Mouse (Mus musculus) liver, embryonic 14.5 days (tissue): Measurements from ENCODE around the gene Acsm2. TPM values are rescaled to one million over a fixed set of nuclear protein-coding genes. Genes with fewer than 3 reads are reported as not detected.

ENCODE experiments used
- ATAC-seq: fragments of 200-750 bp; cut with Nextera tagmentation; 2 replicates; pipeline ENCODE4 v1.8.0; 2017; ENCODE audit warnings: moderate number of reproducible peaks, mild to moderate bottlenecking, moderate library complexity; ENCODE audit not compliant: insufficient read depth
- DNase-seq, 3 experiments: peaks; one replicate each; pipeline ENCODE4 v3.0.0-alpha.2; 2012 to 2013; ENCODE audit warnings: low read depth in 3 of 3, low spot score in 3 of 3
- H3K27ac ChIP-seq: fragments of 300-500 bp; sonication (generic); 2 replicates; pipeline ENCODE4 v1.5.1; 2014; ENCODE audit warnings: moderate library complexity, mild to moderate bottlenecking, control low read depth, inconsistent platforms
- H3K27me3 ChIP-seq: fragments of 300-500 bp; sonication (generic); 2 replicates; pipeline ENCODE4 v1.6.1; 2014; ENCODE audit warnings: mild to moderate bottlenecking, low read length, moderate library complexity; ENCODE audit not compliant: control insufficient read depth, insufficient read depth
- H3K36me3 ChIP-seq: fragments of 300-500 bp; sonication (generic); replicated peaks from 2 replicates; pipeline ENCODE4 v1.6.1; 2014; ENCODE audit warnings: low read depth; ENCODE audit not compliant: control insufficient read depth, insufficient read depth
- H3K4me1 ChIP-seq, 2 experiments: fragments of 200-500 bp in 1 of 2; fragments of 300-500 bp in 1 of 2; sonication (generic) in 1 of 2; replicated peaks; 2 replicates each; pipeline ENCODE4 v1.6.1; 2012 to 2014; ENCODE audit warnings: antibody characterized with exemption in 1 of 2, inconsistent platforms in 1 of 2, low read length in 1 of 2; ENCODE audit not compliant: control insufficient read depth in 2 of 2, insufficient read depth in 2 of 2
- H3K4me2 ChIP-seq: fragments of 300-500 bp; sonication (generic); 2 replicates; pipeline ENCODE4 v1.6.1; 2014; ENCODE audit warnings: low read depth, mild to moderate bottlenecking, control low read depth, moderate library complexity
- H3K4me3 ChIP-seq, 2 experiments: fragments of 200-500 bp in 1 of 2; fragments of 300-500 bp in 1 of 2; sonication (generic) in 1 of 2; 2 replicates each; pipeline ENCODE4 v1.5.1; 2012 to 2014; ENCODE audit warnings: low read depth in 2 of 2, low read length in 2 of 2, mild to moderate bottlenecking in 2 of 2, control low read depth in 1 of 2, inconsistent platforms in 1 of 2, moderate library complexity in 1 of 2; ENCODE audit not compliant: insufficient read depth in 1 of 2
- H3K9ac ChIP-seq: fragments of 300-500 bp; sonication (generic); replicated peaks from 2 replicates; pipeline ENCODE4 v1.6.1; 2014; ENCODE audit warnings: mild to moderate bottlenecking, control low read depth, moderate library complexity
- H3K9me3 ChIP-seq: fragments of 300-500 bp; sonication (generic); 2 replicates; pipeline ENCODE4 v1.6.1; 2016; ENCODE audit warnings: low read length, mixed read lengths; ENCODE audit not compliant: control insufficient read depth
- CTCF ChIP-seq: IDR thresholded peaks from 2 replicates; pipeline ENCODE4 v1.5.1; 2016; ENCODE audit warnings: antibody characterized with exemption, low read depth, control low read depth
- EP300 ChIP-seq: IDR thresholded peaks from 2 replicates; pipeline ENCODE4 v1.6.1; 2016; ENCODE audit warnings: antibody characterized with exemption, low read depth
- WGBS: fragments of 180-500 bp; shearing (Covaris S2); extraction: QIAGEN DNeasy Blood & Tissue Kit; methylation state at CpG from one replicate; pipeline ENCODE4 v1.1.7; 2014; ENCODE audit not compliant: insufficient replicate concordance; 5-methylcytosine and 5-hydroxymethylcytosine counted together
- polyA plus RNA-seq, 2 experiments: library from polyadenylated mRNA; depleted of rRNA in 1 of 2; stranded (reverse) in 1 of 2; unstranded in 1 of 2; fragments of >200 nt; fragmentation: Nextera tagmentation in 1 of 2; extraction: Ambion mirVana in 1 of 2; gene quantifications; 2 replicates each; pipeline versions ENCODE4 v1.2.1 to v1.2.3; 2012 to 2014

Acsm2 gene
- polyA plus RNA-seq, 2 experiments = not detected

DNA sequence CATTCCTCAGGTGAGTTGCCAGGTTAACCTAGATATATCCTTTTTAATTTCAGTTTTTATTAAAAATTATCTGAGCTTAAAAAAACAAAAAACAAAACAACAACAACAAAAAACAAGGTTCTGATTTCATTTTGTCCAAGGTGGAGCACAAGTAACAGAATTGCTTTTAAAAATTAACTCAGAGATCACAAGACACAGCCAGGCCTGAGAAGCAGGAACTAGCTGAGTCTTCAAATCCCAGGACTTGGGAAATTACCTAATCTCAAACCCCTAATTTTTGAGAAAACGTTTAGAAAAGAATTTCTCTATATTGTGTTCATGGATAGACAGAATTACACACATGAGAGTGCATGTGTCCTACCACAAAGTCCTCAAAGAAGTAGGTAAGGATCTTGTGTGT, 21.2 kb upstream of the Acsm2 start:
- DNase-seq = no peak
- no peak overlapping the region for H3K4me2 ChIP-seq
- H3K9ac ChIP-seq = no peak overlapping the region
- no peak overlapping the region for H3K27ac ChIP-seq
- H3K36me3 ChIP-seq = no peaks in the 10 kb centered on the region
- H3K9me3 ChIP-seq = no peaks in the 10 kb centered on the region
- H3K4me3 ChIP-seq = no peak overlapping the region
- no peak for ATAC-seq
- TF ChIP-seq EP300 = no peak
- no peak for TF ChIP-seq CTCF
- 32% methylated on average over 1 of the region's 1 CpGs for WGBS
- H3K27me3 ChIP-seq = no peaks in the 10 kb centered on the region
- H3K4me1 ChIP-seq = no peaks in the 10 kb centered on the region

DNA sequence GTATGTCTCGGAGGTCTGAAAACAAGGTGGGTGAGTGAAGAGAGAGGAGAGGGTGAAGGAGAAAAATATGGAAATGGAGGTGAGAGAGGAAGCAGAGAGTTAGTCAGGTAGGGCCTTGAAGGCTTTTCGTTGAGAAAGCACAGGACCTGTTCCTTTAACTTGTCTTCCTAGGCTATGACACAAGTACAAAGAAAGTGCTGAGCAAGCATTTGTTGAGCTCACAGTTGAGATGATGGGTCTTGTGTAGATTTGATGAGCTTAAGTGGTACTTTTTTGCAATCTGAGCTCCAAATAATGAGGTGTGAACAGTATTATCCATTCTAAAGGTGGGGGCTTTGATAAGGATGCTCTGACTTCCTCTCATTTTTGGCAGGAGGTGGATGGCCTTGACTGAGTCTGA, 19.8 kb upstream of the Acsm2 start:
- ATAC-seq = no peak
- H3K36me3 ChIP-seq = no peaks in the 10 kb centered on the region
- 44% methylated on average over 2 of the region's 2 CpGs for WGBS
- no peak for TF ChIP-seq EP300
- no peak for TF ChIP-seq CTCF
- no peak overlapping the region for H3K4me3 ChIP-seq
- H3K27me3 ChIP-seq = no peaks in the 10 kb centered on the region
- DNase-seq = no peak
- no peaks in the 10 kb centered on the region for H3K9me3 ChIP-seq
- no peaks in the 10 kb centered on the region for H3K4me1 ChIP-seq
- H3K9ac ChIP-seq = no peak overlapping the region
- H3K27ac ChIP-seq = no peak overlapping the region
- H3K4me2 ChIP-seq = no peak overlapping the region

DNA sequence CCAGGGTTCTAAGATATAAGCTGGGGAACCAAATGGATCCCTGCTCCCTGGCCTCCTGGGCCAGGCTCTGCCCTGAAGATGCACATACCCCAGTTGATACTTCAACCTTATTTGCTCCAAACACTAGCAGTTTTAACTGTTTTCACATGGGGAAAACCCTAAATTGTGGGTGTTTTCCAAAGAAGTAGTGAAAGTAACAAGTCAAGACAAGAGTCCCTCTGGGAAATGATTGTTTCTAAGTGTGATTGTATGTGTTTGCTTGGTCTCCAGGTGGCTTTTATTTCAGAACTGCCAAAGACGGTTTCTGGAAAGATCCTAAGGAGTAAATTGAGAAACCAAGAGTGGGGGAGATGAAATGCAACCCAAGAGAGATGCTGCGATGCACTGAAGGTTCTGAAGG, 11.7 kb upstream of the Acsm2 start:
- WGBS = 44% methylated on average over 2 of the region's 2 CpGs
- H3K4me2 ChIP-seq = no peak overlapping the region
- H3K9ac ChIP-seq = no peak overlapping the region
- ATAC-seq = no peak
- no peaks in the 10 kb centered on the region for H3K4me1 ChIP-seq
- H3K27ac ChIP-seq = no peak overlapping the region
- H3K27me3 ChIP-seq = no peaks in the 10 kb centered on the region
- H3K36me3 ChIP-seq = no peaks in the 10 kb centered on the region
- TF ChIP-seq EP300 (no peak), CTCF (no peak)
- no peak for DNase-seq
- no peak overlapping the region for H3K4me3 ChIP-seq
- no peaks in the 10 kb centered on the region for H3K9me3 ChIP-seq

DNA sequence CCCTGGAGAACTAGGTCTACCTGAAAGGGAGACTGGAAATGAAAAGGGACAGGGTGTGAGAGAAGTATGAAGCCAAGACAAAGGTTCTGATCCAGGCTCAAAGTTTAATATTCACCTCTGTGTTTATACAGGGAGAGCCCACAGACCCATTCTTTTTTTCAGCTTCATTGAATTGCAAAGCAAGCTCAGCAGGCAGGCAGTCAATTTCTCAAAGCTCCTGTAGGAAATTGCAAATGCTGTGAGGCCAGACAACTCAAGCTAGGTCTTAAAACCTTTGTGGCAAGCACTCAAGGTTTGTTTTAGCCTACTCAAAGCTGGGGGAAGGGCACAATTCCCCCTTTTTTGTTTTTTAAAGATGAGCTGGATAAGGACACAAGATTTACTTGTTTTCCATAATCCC, 8.6 kb upstream of the Acsm2 start:
- no peaks in the 10 kb centered on the region for H3K4me1 ChIP-seq
- no peak overlapping the region for H3K9ac ChIP-seq
- H3K27ac ChIP-seq = no peak overlapping the region
- H3K4me2 ChIP-seq = no peak overlapping the region
- no peaks in the 10 kb centered on the region for H3K27me3 ChIP-seq
- H3K36me3 ChIP-seq = no peaks in the 10 kb centered on the region
- no peak for DNase-seq
- ATAC-seq = no peak
- H3K4me3 ChIP-seq = no peak overlapping the region
- TF ChIP-seq CTCF (no peak), EP300 (no peak)
- no peaks in the 10 kb centered on the region for H3K9me3 ChIP-seq

DNA sequence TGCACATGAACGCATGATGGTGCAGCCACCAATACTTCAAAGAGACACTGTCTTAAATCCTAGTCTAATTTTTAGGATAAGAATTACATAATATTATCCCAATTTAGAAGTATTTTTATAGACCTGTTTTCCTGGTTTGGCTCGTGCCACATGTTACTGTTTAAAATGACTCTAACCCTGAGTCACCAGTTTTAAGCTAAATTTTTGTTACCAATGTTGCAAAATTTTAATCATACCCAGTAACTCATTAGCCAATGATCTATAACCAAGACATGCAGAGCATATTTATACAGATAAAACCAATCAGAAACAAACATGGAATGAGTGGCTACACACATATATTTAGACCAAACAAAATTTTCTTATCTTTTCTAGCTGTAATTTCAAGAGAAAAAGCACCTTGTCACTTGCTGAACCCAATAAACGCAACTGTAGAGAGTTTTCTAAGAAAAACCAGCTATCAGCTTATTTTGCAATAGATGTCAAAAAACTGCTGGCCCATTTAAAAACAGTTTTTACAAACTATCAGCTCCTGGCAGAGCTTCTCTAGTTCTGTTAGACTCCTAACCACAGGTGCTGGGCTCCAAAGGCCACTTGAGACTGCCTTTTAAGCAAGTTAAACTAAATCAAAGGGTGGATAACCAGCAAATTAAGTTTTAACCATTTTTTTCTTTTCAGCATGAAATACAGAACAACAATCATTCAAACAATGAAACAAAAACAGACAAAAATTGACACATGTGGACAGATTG, 3.5 kb upstream of the Acsm2 start:
- no peak overlapping the region for H3K4me2 ChIP-seq
- ATAC-seq = no peak
- H3K9me3 ChIP-seq = no peaks in the 10 kb centered on the region
- H3K27me3 ChIP-seq = no peaks in the 10 kb centered on the region
- 49% methylated on average over 3 of the region's 3 CpGs for WGBS
- DNase-seq = no peak
- no peaks in the 10 kb centered on the region for H3K36me3 ChIP-seq
- no peak overlapping the region for H3K27ac ChIP-seq
- no peaks in the 10 kb centered on the region for H3K4me1 ChIP-seq
- no peak overlapping the region for H3K4me3 ChIP-seq
- TF ChIP-seq CTCF (no peak), EP300 (no peak)
- H3K9ac ChIP-seq = no peak overlapping the region
